Comparison of ENCODE assay signal across 32 mouse cellular contexts in genomic region chr12:3296056-3296455, GRCm38 (mm10). TPM values are rescaled to one million over a fixed set of nuclear protein-coding genes. Genes with fewer than 3 reads are reported as not detected.
DNase-seq lines count a peak whose midpoint lies in the region; ATAC-seq and TF ChIP-seq lines count a peak whose summit lies in the region.
"Had no signal": no experiment of that assay in that cellular context is flagged by ENCODE, and none has a peak within 500 bp of the region (broad histone marks: within the 10 kb centered on the region; RNA-seq: fewer than 3 reads in every experiment).

No protein-coding gene starts in this region.

- WGBS in liver, embryonic 15.5 days (ENCODE audit: insufficient replicate concordance), result 23% methylated on average over 2 of the region's 2 CpGs
- 90% methylated on average over 2 of the region's 2 CpGs for WGBS in forebrain, embryonic 12.5 days

- TF ChIP-seq CTCF in G1E (IDR thresholded peaks at IDR 0.05; ENCODE audit: low read depth, low read length), result no peak

- no peaks in the 10 kb centered on the region for H3K9me3 ChIP-seq in G1E (replicated peaks)
- H3K9me3 ChIP-seq in liver, embryonic 15.5 days (replicated peaks), result no peaks in the 10 kb centered on the region
- peaks cover 31% of the 10 kb centered on the region; the same call in 1 of the 2 replicates for H3K9me3 ChIP-seq in forebrain, embryonic 12.5 days
- H3K9me3 ChIP-seq: embryonic facial prominence, embryonic 12.5 days; heart, embryonic 10.5 days; heart, embryonic 15.5 days; hindbrain, embryonic 15.5 days; limb, embryonic 12.5 days had no signal

- DNase-seq in G1E (ENCODE audit: low spot score) (no peak), liver (peak; percentile 59)
- DNase-seq in c-Kit-positive CD71-positive TER-119-negative erythroid progenitor cells, embryonic 14.5 days (ENCODE audit: low read depth), result peak; percentile 63
- DNase-seq in lung, postnatal 4 days, result no peak
- DNase-seq in gastrocnemius, postnatal 14 days, result no peak
- no peak for DNase-seq in heart, postnatal 36 days
- DNase-seq: adrenal gland, postnatal 14 days; cerebellum, adult 8-10 months; cerebellum, postnatal 25 days; embryo, embryonic 11 days; gastrocnemius, postnatal 10 days; kidney, adult 2 months; kidney, postnatal 36 days; lung, adult 18-20 months had no signal

- peak overlapping the region; percentile 50 for H3K4me2 ChIP-seq in liver, embryonic 15.5 days
- H3K4me2 ChIP-seq in forebrain, embryonic 12.5 days, result no peak overlapping the region
- H3K4me2 ChIP-seq: embryonic facial prominence, embryonic 12.5 days; forebrain, embryonic 13.5 days; heart, embryonic 15.5 days; hindbrain, embryonic 15.5 days; limb, embryonic 12.5 days; midbrain, embryonic 11.5 days; neural tube, embryonic 12.5 days had no signal

- H3K27ac ChIP-seq in liver, embryonic 15.5 days (replicated peaks), result peak overlapping the region; percentile 87
- no peak overlapping the region for H3K27ac ChIP-seq in forebrain, embryonic 12.5 days
- H3K27ac ChIP-seq: embryonic facial prominence, embryonic 12.5 days; forebrain, embryonic 13.5 days; heart, embryonic 10.5 days; heart, embryonic 15.5 days; hindbrain, embryonic 15.5 days; left cerebral cortex, adult 2 months; limb, embryonic 12.5 days; macrophage; neural tube, embryonic 12.5 days had no signal

- H3K27me3 ChIP-seq in G1E (ENCODE audit: insufficient read depth, low read length), result no peaks in the 10 kb centered on the region
- no peaks in the 10 kb centered on the region for H3K27me3 ChIP-seq in liver, embryonic 15.5 days
- H3K27me3 ChIP-seq in forebrain, embryonic 12.5 days, result no peaks in the 10 kb centered on the region
- H3K27me3 ChIP-seq: embryonic facial prominence, embryonic 12.5 days; forebrain, embryonic 13.5 days; heart, embryonic 15.5 days; hindbrain, embryonic 15.5 days; limb, embryonic 12.5 days; neural tube, embryonic 12.5 days had no signal

- H3K36me3 ChIP-seq in G1E (replicated peaks), result peaks cover 42% of the 10 kb centered on the region
- peaks cover 10% of the 10 kb centered on the region; the same call in 1 of the 2 replicates for H3K36me3 ChIP-seq in liver, embryonic 15.5 days (replicated peaks)
- peaks cover 26% of the 10 kb centered on the region for H3K36me3 ChIP-seq in forebrain, embryonic 12.5 days (replicated peaks)
- H3K36me3 ChIP-seq: heart, embryonic 15.5 days had no signal

- no peak overlapping the region for H3K4me3 ChIP-seq in G1E (ENCODE audit: low read depth, low read length)
- no peak overlapping the region; the same call in 1 of the 2 replicates for H3K4me3 ChIP-seq in liver, embryonic 15.5 days (replicated peaks)
- H3K4me3 ChIP-seq in forebrain, embryonic 12.5 days (replicated peaks), result no peak overlapping the region
- H3K4me3 ChIP-seq: embryonic facial prominence, embryonic 12.5 days; forebrain, embryonic 13.5 days; heart, embryonic 10.5 days; heart, embryonic 15.5 days; hindbrain, embryonic 15.5 days; layer of hippocampus, adult 2 months; left cerebral cortex, adult 2 months; limb, embryonic 12.5 days; myocyte; neural tube, embryonic 12.5 days had no signal

- intact Hi-C loops in gastrocnemius, postnatal 14 days (cut with DNase I; ENCODE audit: low total_unique reads), result no loop called here
- intact Hi-C loops in heart, postnatal 36 days (cut with DNase I), result no loop called here

- peak; percentile 42; the same call in 1 of the 2 replicates for ATAC-seq in G1E (ENCODE audit: extremely low read depth, insufficient number of reproducible peaks, low FRiP score, poor library complexity, severe bottlenecking)
- ATAC-seq in liver, embryonic 15.5 days (ENCODE audit: insufficient read depth), result peak; percentile 83
- ATAC-seq in forebrain, embryonic 12.5 days (ENCODE audit: low FRiP score), result no peak
- ATAC-seq: CD4-positive, CD25-positive, alpha-beta regulatory T cell, adult 4 months; forebrain, embryonic 13.5 days; inflammation-experienced regulatory T-cells, adult 6 months; lung, postnatal 0 days; midbrain, embryonic 16.5 days had no signal

- peak overlapping the region; percentile 20; the same call in 1 of the 2 replicates for H3K9ac ChIP-seq in liver, embryonic 15.5 days
- H3K9ac ChIP-seq in forebrain, embryonic 12.5 days, result no peak overlapping the region
- H3K9ac ChIP-seq: embryonic facial prominence, embryonic 12.5 days; forebrain, embryonic 13.5 days; heart, embryonic 15.5 days; hindbrain, embryonic 15.5 days; limb, embryonic 12.5 days; neural tube, embryonic 12.5 days had no signal

- peaks cover 49% of the 10 kb centered on the region for H3K4me1 ChIP-seq in G1E (ENCODE audit: insufficient read depth, low read depth, low read length)
- H3K4me1 ChIP-seq in liver, embryonic 15.5 days (replicated peaks), result peaks cover 87% of the 10 kb centered on the region
- H3K4me1 ChIP-seq in forebrain, embryonic 12.5 days, result no peaks in the 10 kb centered on the region
- H3K4me1 ChIP-seq: embryonic facial prominence, embryonic 12.5 days; forebrain, embryonic 13.5 days; heart, embryonic 10.5 days; limb, embryonic 12.5 days; neural tube, embryonic 12.5 days had no signal

RNA-seq across cellular contexts. Expression of gene Rab10, which starts 13.7 kb away (rescaled TPM):
- 156 and 170 TPM in 2 replicates for total RNA-seq in G1E (2014; fragmentation: Nextera tagmentation)
- total RNA-seq in G1E (2017), result 119 and 131 TPM in 2 replicates
- 50.0 and 61.9 TPM in 2 replicates for polyA plus RNA-seq in G1E (2012)
- polyA plus RNA-seq in liver, embryonic 15.5 days (2015; fragmentation: Nextera tagmentation; extraction: Ambion mirVana), result 45.3 and 45.7 TPM in 2 replicates
- 133 and 135 TPM in 2 replicates for polyA plus RNA-seq in forebrain, embryonic 12.5 days (2016; fragmentation: Nextera tagmentation; extraction: Ambion mirVana)
- 100 to 1,000 TPM; 212 to 213 TPM for total RNA-seq in gastrocnemius, postnatal 14 days (2021)
- total RNA-seq in heart, postnatal 36 days (2021), result 100 to 1,000 TPM; 123 to 128 TPM

Comparison
In these comparisons a context has a peak if more than half of its experiments do, and no peak if none do; other contexts are left out.
1. DNase-seq: peak in c-Kit-positive CD71-positive TER-119-negative erythroid progenitor cells, embryonic 14.5 days (single experiment) and liver (single experiment); none in G1E (single experiment), lung, postnatal 4 days (0 of 2), gastrocnemius, postnatal 14 days (single experiment) and heart, postnatal 36 days (0 of 2).